Mouse (Mus musculus): Measurements from ENCODE around the gene Gm21518. TPM values are rescaled to one million over a fixed set of nuclear protein-coding genes. Genes with fewer than 3 reads are reported as not detected.
"Not testable (repeated sequence)": the region's sequence is repeated elsewhere in the genome, so short reads cannot be mapped to it uniquely, and the experiment has no call there.

Gm21518 gene
- not detected in 2 replicates for polyA plus RNA-seq (2011; ENCODE audit: insufficient read length, low read depth, missing spikeins)

DNA sequence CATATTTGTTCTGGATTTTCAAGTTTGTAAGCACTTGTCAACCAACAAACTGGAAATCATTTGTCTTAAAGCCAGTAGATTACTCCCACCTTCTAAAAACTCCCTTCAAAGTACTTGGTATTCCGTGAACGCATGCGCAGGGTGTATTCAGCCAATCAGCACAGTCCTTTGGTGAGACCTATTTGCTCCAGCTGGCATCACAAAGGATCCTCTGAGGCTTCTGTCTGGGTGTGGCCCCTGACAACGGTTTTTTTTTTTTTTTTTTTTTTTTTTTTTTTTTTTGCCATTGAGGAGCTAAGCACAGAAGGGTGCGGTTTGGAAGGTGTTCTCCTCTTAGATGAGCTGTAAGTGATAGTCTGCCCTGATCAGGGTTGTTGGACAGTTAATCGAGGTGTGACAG, at the start of gene Gm21518:
TSS of gene Gm21518 (plus strand) at position 301 of the 400 bp plus-strand sequence.
- not testable (repeated sequence) for H3K27ac ChIP-seq (ENCODE audit: insufficient read depth, low read length); H3K4me3 ChIP-seq (ENCODE audit: insufficient read depth, low read length); H3K4me1 ChIP-seq (ENCODE audit: control insufficient read depth, insufficient read depth, low read length)
